Mouse (Mus musculus) forebrain, embryonic 11.5 days (tissue): ENCODE results near the gene Lama4. TPM values are rescaled to one million over a fixed set of nuclear protein-coding genes. Genes with fewer than 3 reads are reported as not detected.

Experiments used
- ATAC-seq: fragments of 200-750 bp; cut with Nextera tagmentation; replicated peaks from 2 replicates; pipeline ENCODE4 v1.8.0; 2017; ENCODE audit warnings: moderate TSS enrichment; ENCODE audit not compliant: low FRiP score
- DNase-seq: peaks from one replicate; pipeline ENCODE4 v3.0.0-alpha.2; 2017; ENCODE audit warnings: low spot score
- H3K27ac ChIP-seq: fragments of 300-500 bp; sonication (generic); 2 replicates; pipeline ENCODE4 v1.5.1; 2014; ENCODE audit warnings: low read depth, low read length
- H3K27me3 ChIP-seq: fragments of 300-500 bp; sonication (generic); 2 replicates; pipeline ENCODE4 v1.6.1; 2014; ENCODE audit warnings: mild to moderate bottlenecking, low read length, mixed read lengths; ENCODE audit not compliant: control insufficient read depth, insufficient read depth
- H3K36me3 ChIP-seq: fragments of 300-500 bp; sonication (generic); 2 replicates; pipeline ENCODE4 v1.6.1; 2014; ENCODE audit warnings: mild to moderate bottlenecking, low read length, moderate library complexity, mixed read lengths; ENCODE audit not compliant: control insufficient read depth, insufficient read depth
- H3K4me1 ChIP-seq: fragments of 300-500 bp; sonication (generic); replicated peaks from 2 replicates; pipeline ENCODE4 v1.6.1; 2014; ENCODE audit warnings: low read length, mixed read lengths; ENCODE audit not compliant: control insufficient read depth, insufficient read depth
- H3K4me2 ChIP-seq: fragments of 300-500 bp; sonication (generic); 2 replicates; pipeline ENCODE4 v1.6.1; 2014; ENCODE audit warnings: low read depth, mild to moderate bottlenecking, low read length, moderate library complexity, mixed read lengths; ENCODE audit not compliant: severe bottlenecking
- H3K4me3 ChIP-seq: fragments of 300-500 bp; sonication (generic); 2 replicates; pipeline ENCODE4 v1.5.1; 2014; ENCODE audit warnings: low read depth, low read length
- H3K9ac ChIP-seq: fragments of 300-500 bp; sonication (generic); 2 replicates; pipeline ENCODE4 v1.6.1; 2014; ENCODE audit warnings: low read length
- H3K9me3 ChIP-seq: fragments of 300-500 bp; sonication (generic); 2 replicates; pipeline ENCODE4 v1.6.1; 2016; ENCODE audit warnings: low read length, mixed read lengths; ENCODE audit not compliant: control insufficient read depth
- WGBS: fragments of 180-500 bp; shearing (Covaris S2); extraction: QIAGEN DNeasy Blood & Tissue Kit; methylation state at CpG from one replicate; pipeline ENCODE4 v1.1.7; 2014; 5-methylcytosine and 5-hydroxymethylcytosine counted together
- polyA plus RNA-seq: library from polyadenylated mRNA; unstranded; fragments of >200 nt; fragmentation: Nextera tagmentation; extraction: Ambion mirVana; gene quantifications from 2 replicates; pipeline ENCODE4 v1.2.1, GENCODE M21; 2014

The Lama4 gene
- polyA plus RNA-seq, 1 experiment from 2014 or later, result 16.5 TPM

GRCm38 (mm10) chr10:38968326-38969072 is 3.2 kb downstream of the Lama4 start:
- ATAC-seq, result no peak
- 82% methylated on average over 10 of the region's 10 CpGs for WGBS

GRCm38 (mm10) chr10:38969543-38969942 is 4.2 kb downstream of the Lama4 start:
- Histone ChIP-seq H3K27ac (no peak overlapping the region), H3K4me3 (no peak overlapping the region), H3K36me3 (no peaks in the 10 kb centered on the region), H3K4me2 (no peak overlapping the region), H3K4me1 (peaks cover 3% of the 10 kb centered on the region; the same call in 1 of the 2 replicates), H3K27me3 (no peaks in the 10 kb centered on the region), H3K9ac (no peak overlapping the region), H3K9me3 (no peaks in the 10 kb centered on the region)
- no peak for ATAC-seq
- no peak for DNase-seq
- 87% methylated on average over 2 of the region's 2 CpGs for WGBS

More at GRCm38 (mm10) chr10:38968326-38969072, 3.2 kb downstream of the Lama4 start:
- Histone ChIP-seq H3K4me1 (peaks cover 3% of the 10 kb centered on the region; the same call in 1 of the 2 replicates), H3K4me2 (no peak overlapping the region), H3K4me3 (no peak overlapping the region), H3K9me3 (no peaks in the 10 kb centered on the region), H3K9ac (no peak overlapping the region), H3K27ac (no peak overlapping the region), H3K36me3 (no peaks in the 10 kb centered on the region), H3K27me3 (no peaks in the 10 kb centered on the region)
- no peak for DNase-seq

GRCm38 (mm10) chr10:38969975-38970374 is 4.7 kb downstream of the Lama4 start:
- no peaks in the 10 kb centered on the region for H3K27me3 ChIP-seq
- ATAC-seq (no peak), DNase-seq (no peak)
- no peak overlapping the region for H3K4me2 ChIP-seq
- WGBS, result 83% methylated on average over 6 of the region's 6 CpGs
- H3K4me1 ChIP-seq, result peaks cover 3% of the 10 kb centered on the region; the same call in 1 of the 2 replicates
- no peak overlapping the region for H3K27ac ChIP-seq
- no peak overlapping the region for H3K9ac ChIP-seq
- no peak overlapping the region for H3K4me3 ChIP-seq
- H3K9me3 ChIP-seq, result no peaks in the 10 kb centered on the region
- no peaks in the 10 kb centered on the region for H3K36me3 ChIP-seq

- no peaks in the 10 kb centered on the region for H3K36me3 ChIP-seq
- no peak overlapping the region for H3K9ac ChIP-seq
- no peak overlapping the region for H3K4me2 ChIP-seq
- no peaks in the 10 kb centered on the region for H3K9me3 ChIP-seq
- no peak for ATAC-seq
- no peak overlapping the region for H3K4me3 ChIP-seq
- H3K4me1 ChIP-seq, result no peaks in the 10 kb centered on the region
- 72% methylated on average over 7 of the region's 7 CpGs for WGBS
- no peak overlapping the region for H3K27ac ChIP-seq
- no peak for DNase-seq
- H3K27me3 ChIP-seq, result no peaks in the 10 kb centered on the region
Observed at GRCm38 (mm10) chr10:38972221-38972946, 7.1 kb downstream of the Lama4 start.

- no peaks in the 10 kb centered on the region for H3K36me3 ChIP-seq
- DNase-seq (no peak), ATAC-seq (no peak)
- H3K27me3 ChIP-seq, result no peaks in the 10 kb centered on the region
- H3K9me3 ChIP-seq, result no peaks in the 10 kb centered on the region
- H3K27ac ChIP-seq, result no peak overlapping the region
- no peak overlapping the region for H3K9ac ChIP-seq
- no peaks in the 10 kb centered on the region for H3K4me1 ChIP-seq
- H3K4me2 ChIP-seq, result no peak overlapping the region
- no peak overlapping the region for H3K4me3 ChIP-seq
- 59% methylated on average over 4 of the region's 4 CpGs for WGBS
Observed at GRCm38 (mm10) chr10:38973016-38973415, 7.7 kb downstream of the Lama4 start.

GRCm38 (mm10) chr10:38978195-38978594 is 12.9 kb downstream of the Lama4 start:
- Histone ChIP-seq H3K36me3 (no peaks in the 10 kb centered on the region), H3K4me1 (no peaks in the 10 kb centered on the region), H3K9me3 (no peaks in the 10 kb centered on the region), H3K4me2 (no peak overlapping the region), H3K4me3 (no peak overlapping the region), H3K27ac (no peak overlapping the region), H3K27me3 (no peaks in the 10 kb centered on the region), H3K9ac (no peak overlapping the region)
- DNase-seq (no peak), ATAC-seq (no peak)
- WGBS, result 86% methylated on average over 1 of the region's 1 CpGs

- Histone ChIP-seq H3K9me3 (no peaks in the 10 kb centered on the region), H3K4me2 (no peak overlapping the region), H3K4me1 (no peaks in the 10 kb centered on the region), H3K27me3 (no peaks in the 10 kb centered on the region), H3K9ac (no peak overlapping the region), H3K4me3 (no peak overlapping the region), H3K27ac (no peak overlapping the region), H3K36me3 (no peaks in the 10 kb centered on the region)
- DNase-seq (no peak), ATAC-seq (no peak)
- 81% methylated on average over 5 of the region's 5 CpGs for WGBS
Observed at GRCm38 (mm10) chr10:38979699-38980098, 14.4 kb downstream of the Lama4 start.

- DNase-seq (no peak), ATAC-seq (no peak)
- WGBS, result 73% methylated on average over 3 of the region's 3 CpGs
- Histone ChIP-seq H3K4me3 (no peak overlapping the region), H3K36me3 (no peaks in the 10 kb centered on the region), H3K27me3 (no peaks in the 10 kb centered on the region), H3K4me2 (no peak overlapping the region), H3K27ac (no peak overlapping the region), H3K9me3 (no peaks in the 10 kb centered on the region), H3K4me1 (no peaks in the 10 kb centered on the region), H3K9ac (no peak overlapping the region)
Observed at GRCm38 (mm10) chr10:38980980-38981379, 15.7 kb downstream of the Lama4 start.
